Mouse (Mus musculus) hindbrain, embryonic 11.5 days (tissue): ENCODE results near the gene Gm17651. TPM values are rescaled to one million over a fixed set of nuclear protein-coding genes. Genes with fewer than 3 reads are reported as not detected.

Experiments used
- ATAC-seq: fragments of 200-750 bp; cut with Nextera tagmentation; 2 replicates; pipeline ENCODE4 v1.8.0; 2017; ENCODE audit warnings: mild to moderate bottlenecking, moderate TSS enrichment, moderate library complexity; ENCODE audit not compliant: low FRiP score
- DNase-seq: peaks from one replicate; pipeline ENCODE4 v3.0.0-alpha.2; 2015; ENCODE audit warnings: low spot score
- H3K27ac ChIP-seq: fragments of 300-500 bp; sonication (generic); 2 replicates; pipeline ENCODE4 v1.5.1; 2014; ENCODE audit warnings: mild to moderate bottlenecking, low read depth, low read length
- H3K27me3 ChIP-seq: fragments of 300-500 bp; sonication (generic); 2 replicates; pipeline ENCODE4 v1.6.1; 2014; ENCODE audit warnings: mild to moderate bottlenecking, low read length, moderate library complexity, mixed read lengths; ENCODE audit not compliant: control insufficient read depth, insufficient read depth
- H3K36me3 ChIP-seq: fragments of 300-500 bp; sonication (generic); 2 replicates; pipeline ENCODE4 v1.6.1; 2014; ENCODE audit warnings: mild to moderate bottlenecking, low read length, moderate library complexity, mixed read lengths; ENCODE audit not compliant: control insufficient read depth, insufficient read depth
- H3K4me1 ChIP-seq: fragments of 300-500 bp; sonication (generic); replicated peaks from 2 replicates; pipeline ENCODE4 v1.6.1; 2014; ENCODE audit warnings: low read length, mixed read lengths; ENCODE audit not compliant: control insufficient read depth, insufficient read depth
- H3K4me2 ChIP-seq: fragments of 300-500 bp; sonication (generic); replicated peaks from 2 replicates; pipeline ENCODE4 v1.6.1; 2014; ENCODE audit warnings: mild to moderate bottlenecking, low read depth, low read length
- H3K4me3 ChIP-seq: fragments of 300-500 bp; sonication (generic); 2 replicates; pipeline ENCODE4 v1.5.1; 2014; ENCODE audit warnings: low read depth, low read length
- H3K9ac ChIP-seq: fragments of 300-500 bp; sonication (generic); 2 replicates; pipeline ENCODE4 v1.6.1; 2014; ENCODE audit warnings: low read depth, low read length
- H3K9me3 ChIP-seq: fragments of 300-500 bp; sonication (generic); 2 replicates; pipeline ENCODE4 v1.6.1; 2016; ENCODE audit warnings: low read length; ENCODE audit not compliant: control insufficient read depth
- WGBS: fragments of 180-500 bp; shearing (Covaris S2); extraction: QIAGEN DNeasy Blood & Tissue Kit; methylation state at CpG from one replicate; pipeline ENCODE4 v1.1.7; 2014; 5-methylcytosine and 5-hydroxymethylcytosine counted together
- polyA plus RNA-seq: library from polyadenylated mRNA; unstranded; fragments of >200 nt; fragmentation: Nextera tagmentation; extraction: Ambion mirVana; gene quantifications from 2 replicates; pipeline ENCODE4 v1.2.1, GENCODE M21; 2014

Gm17651 gene
- polyA plus RNA-seq, 1 experiment from 2014 or later = not detected

DNA sequence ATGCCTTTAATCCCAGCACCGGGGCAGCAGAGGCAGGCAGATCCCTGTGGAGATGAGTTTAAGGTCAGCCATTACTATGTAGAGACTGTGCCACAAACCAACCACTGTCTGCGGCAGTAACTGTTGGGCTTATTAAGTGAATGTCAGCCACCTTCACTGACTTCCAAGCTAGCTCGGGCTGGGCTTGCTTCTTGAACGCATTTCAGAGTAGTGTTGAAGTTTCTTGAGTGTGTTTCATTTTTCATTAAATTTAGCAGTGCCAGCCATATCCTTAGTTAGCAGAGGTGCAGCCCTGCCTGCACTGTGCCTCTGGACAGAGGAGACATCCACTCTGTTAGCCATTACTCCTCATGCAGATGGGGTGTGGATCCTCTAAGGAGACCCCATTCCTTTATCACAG lies 43.7 kb downstream of the Gm17651 start:
- ATAC-seq (no peak), DNase-seq (no peak)
- Histone ChIP-seq H3K9me3 (no peaks in the 10 kb centered on the region), H3K4me1 (no peaks in the 10 kb centered on the region), H3K36me3 (no peaks in the 10 kb centered on the region), H3K9ac (no peak overlapping the region), H3K27me3 (no peaks in the 10 kb centered on the region), H3K4me2 (no peak overlapping the region), H3K4me3 (no peak overlapping the region), H3K27ac (no peak overlapping the region)
- WGBS = 95% methylated on average over 4 of the region's 4 CpGs

DNA sequence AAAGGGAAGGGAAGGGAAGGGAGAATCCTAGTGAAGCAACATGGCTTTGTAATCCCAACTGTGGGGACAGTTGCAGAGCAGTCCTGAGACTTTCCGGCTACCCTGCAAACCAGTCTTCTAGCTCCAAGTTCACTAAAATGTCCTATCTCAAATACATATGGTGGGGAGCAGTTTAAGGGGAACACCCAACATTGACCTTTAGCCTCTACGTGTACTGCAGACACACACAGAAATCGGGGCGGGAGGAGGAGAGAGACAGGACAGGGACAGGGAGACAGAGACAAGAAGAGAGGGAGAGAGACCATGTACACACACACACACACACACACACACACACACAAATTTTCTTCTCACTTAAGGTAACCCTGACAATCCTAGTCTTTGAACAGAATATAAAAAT lies 44.6 kb downstream of the Gm17651 start:
- Histone ChIP-seq H3K4me1 (no peaks in the 10 kb centered on the region), H3K4me2 (no peak overlapping the region), H3K27me3 (no peaks in the 10 kb centered on the region), H3K9ac (no peak overlapping the region), H3K4me3 (no peak overlapping the region), H3K9me3 (no peaks in the 10 kb centered on the region), H3K36me3 (no peaks in the 10 kb centered on the region), H3K27ac (no peak overlapping the region)
- 82% methylated on average over 4 of the region's 4 CpGs for WGBS
- DNase-seq (no peak), ATAC-seq (no peak)

DNA sequence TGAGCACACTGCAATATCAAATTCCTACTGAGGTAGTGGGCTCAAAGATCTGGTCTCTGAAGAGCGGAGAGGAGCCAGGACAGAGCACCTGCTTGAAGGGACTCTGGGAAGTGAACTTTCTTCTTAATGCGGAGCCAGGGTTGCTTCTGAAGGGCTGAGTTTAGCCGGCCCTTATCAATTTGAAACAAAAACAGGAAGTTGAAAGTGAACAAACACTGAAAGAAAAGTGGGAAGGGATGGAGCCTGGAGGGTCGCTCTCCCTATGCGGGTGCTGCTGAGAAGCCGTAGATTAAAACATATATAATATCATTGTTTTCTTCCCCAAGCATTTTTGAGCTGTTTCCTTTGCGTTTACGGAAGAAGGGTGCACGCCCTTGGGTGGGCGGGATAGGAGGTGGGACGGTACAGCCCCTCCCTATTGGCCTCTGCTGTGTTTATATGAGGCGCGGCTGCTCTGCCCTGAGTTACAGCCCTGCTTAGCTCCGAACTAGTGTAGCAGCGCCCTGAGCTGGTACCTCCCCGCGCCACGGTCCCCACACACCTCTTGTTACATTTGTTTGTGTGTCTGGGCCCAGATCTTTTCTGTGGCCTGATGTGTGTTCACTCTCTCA lies 46.0 kb downstream of the Gm17651 start, which contains the start of gene Fmo5:
Gene Fmo5, plus strand, starts transcription at position 414 of the 611 bp plus-strand sequence.
- 5% methylated on average over 18 of the region's 18 CpGs for WGBS
- peak within 1 kb of the TSS; percentile 16; the same call in 1 of the 2 replicates for H3K9ac ChIP-seq
- H3K27me3 ChIP-seq = no peaks in the 10 kb centered on the region
- H3K27ac ChIP-seq = no peak within 1 kb of the TSS
- no peaks in the 10 kb centered on the region for H3K4me1 ChIP-seq
- DNase-seq (peak; percentile 26), ATAC-seq (no peak)
- no peaks in the 10 kb centered on the region for H3K9me3 ChIP-seq
- peak within 1 kb of the TSS; percentile 35; the same call in 1 of the 2 replicates for H3K4me2 ChIP-seq
- H3K36me3 ChIP-seq = no peaks in the 10 kb centered on the region
- H3K4me3 ChIP-seq = peak within 1 kb of the TSS; percentile 21

DNA sequence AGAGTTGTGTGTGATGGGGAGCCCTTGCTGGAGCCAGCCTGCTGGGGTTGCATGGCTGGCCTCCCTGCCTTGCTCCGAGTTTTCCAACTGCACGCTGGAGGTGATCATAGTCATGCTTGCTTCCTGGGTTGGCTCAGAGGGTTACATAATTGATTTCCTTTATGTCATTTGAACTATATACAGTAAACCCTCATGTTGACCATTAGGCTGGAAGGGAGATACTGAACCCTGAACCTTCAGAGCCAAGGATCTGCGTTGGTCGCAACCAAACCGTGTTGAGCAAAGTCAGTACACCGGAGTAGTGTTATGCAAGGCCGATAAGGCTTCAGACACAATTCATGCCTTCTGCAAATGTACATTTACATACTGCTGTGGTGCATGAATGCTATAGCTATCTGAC lies 46.6 kb downstream of the Gm17651 start:
- no peak overlapping the region for H3K9ac ChIP-seq
- DNase-seq = no peak
- WGBS = 83% methylated on average over 7 of the region's 7 CpGs

DNA sequence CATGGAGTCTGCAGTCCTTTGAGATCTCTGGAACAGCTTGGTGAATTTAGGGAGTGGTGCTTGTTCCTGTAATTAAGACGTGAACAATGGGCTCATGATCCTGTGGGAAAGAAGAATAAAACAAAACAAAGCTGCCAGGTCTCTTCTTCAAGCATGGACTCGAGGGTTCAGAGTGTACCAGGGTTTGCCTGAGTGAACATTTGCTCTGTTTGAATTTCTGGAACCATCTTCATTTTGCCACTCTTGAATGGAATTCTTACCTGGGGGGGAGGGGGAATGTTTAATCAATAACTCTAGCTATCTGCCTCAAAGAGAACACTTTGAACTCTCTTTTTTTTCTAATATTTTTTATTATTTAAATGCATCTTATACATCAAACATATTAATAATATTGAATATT lies 49.9 kb downstream of the Gm17651 start:
- 44% methylated on average over 2 of the region's 2 CpGs for WGBS
- H3K9ac ChIP-seq = no peak overlapping the region
- H3K4me1 ChIP-seq = no peaks in the 10 kb centered on the region
- no peak for DNase-seq
- H3K9me3 ChIP-seq = no peaks in the 10 kb centered on the region
- H3K36me3 ChIP-seq = no peaks in the 10 kb centered on the region
- ATAC-seq = no peak
- H3K4me2 ChIP-seq = no peak overlapping the region
- no peak overlapping the region for H3K4me3 ChIP-seq
- H3K27ac ChIP-seq = no peak overlapping the region
- H3K27me3 ChIP-seq = no peaks in the 10 kb centered on the region

More for the DNA sequence above, 46.6 kb downstream of the Gm17651 start:
- H3K9me3 ChIP-seq = no peaks in the 10 kb centered on the region
- no peak overlapping the region for H3K4me2 ChIP-seq
- H3K27ac ChIP-seq = no peak overlapping the region
- no peaks in the 10 kb centered on the region for H3K27me3 ChIP-seq
- no peaks in the 10 kb centered on the region for H3K4me1 ChIP-seq
- no peak for ATAC-seq
- H3K36me3 ChIP-seq = no peaks in the 10 kb centered on the region
- H3K4me3 ChIP-seq = no peak overlapping the region

Other genes with a start within 250 kb of the Gm17651 start
- gene Chd1l, start 64.5 kb downstream of the Gm17651 start, polyA plus RNA-seq = 13.7 and 15.6 TPM in 2 replicates
- 0.60 and 1.1 TPM in 2 replicates for gene Fmo5, start 45.9 kb downstream of the Gm17651 start, polyA plus RNA-seq
- gene Prkab2, start 16.5 kb downstream of the Gm17651 start, polyA plus RNA-seq = 5.0 and 6.2 TPM in 2 replicates
- gene Pde4dip, start 214.0 kb upstream of the Gm17651 start, polyA plus RNA-seq = 27.5 and 35.5 TPM in 2 replicates
- gene Sec22b, start 226.5 kb upstream of the Gm17651 start, polyA plus RNA-seq = 134 and 135 TPM in 2 replicates